Mouse (Mus musculus) stomach, embryonic 14.5 days (tissue): ENCODE measurements around the gene Ubr3. TPM values are rescaled to one million over a fixed set of nuclear protein-coding genes. Genes with fewer than 3 reads are reported as not detected.

Experiments
- ATAC-seq: fragments of 200-750 bp; cut with Nextera tagmentation; 2 replicates; pipeline ENCODE4 v1.8.0; 2017; ENCODE audit warnings: low read depth, moderate TSS enrichment; ENCODE audit not compliant: insufficient number of reproducible peaks, insufficient read depth, low FRiP score
- H3K27ac ChIP-seq: fragments of 300-500 bp; sonication (generic); 2 replicates; pipeline ENCODE4 v1.5.1; 2014; ENCODE audit warnings: mild to moderate bottlenecking, low read length, moderate library complexity, mixed read lengths
- H3K27me3 ChIP-seq: fragments of 300-500 bp; sonication (generic); 2 replicates; pipeline ENCODE4 v1.6.1; 2014; ENCODE audit warnings: low read length, control low read depth, mixed read lengths; ENCODE audit not compliant: control insufficient read depth, insufficient read depth
- H3K36me3 ChIP-seq: fragments of 300-500 bp; sonication (generic); 2 replicates; pipeline ENCODE4 v1.6.1; 2014; ENCODE audit warnings: mild to moderate bottlenecking, control low read depth, low read length, moderate library complexity, mixed read lengths; ENCODE audit not compliant: control insufficient read depth, insufficient read depth
- H3K4me1 ChIP-seq: fragments of 300-500 bp; sonication (generic); 2 replicates; pipeline ENCODE4 v1.6.1; 2014; ENCODE audit warnings: low read length, control low read depth, mixed read lengths; ENCODE audit not compliant: control insufficient read depth, insufficient read depth
- H3K4me2 ChIP-seq: fragments of 300-500 bp; sonication (generic); replicated peaks from 2 replicates; pipeline ENCODE4 v1.6.1; 2014; ENCODE audit warnings: low read depth, low read length, control low read depth
- H3K4me3 ChIP-seq: fragments of 300-500 bp; sonication (generic); 2 replicates; pipeline ENCODE4 v1.5.1; 2014; ENCODE audit warnings: low read depth, low read length, control low read depth
- H3K9ac ChIP-seq: fragments of 300-500 bp; sonication (generic); replicated peaks from 2 replicates; pipeline ENCODE4 v1.6.1; 2014; ENCODE audit warnings: low read depth, mild to moderate bottlenecking, control low read depth, low read length, moderate library complexity, mixed read lengths
- H3K9me3 ChIP-seq: fragments of 300-500 bp; sonication (generic); 2 replicates; pipeline ENCODE4 v1.6.1; 2016; ENCODE audit warnings: low read depth, low read length, control low read depth; ENCODE audit not compliant: control insufficient read depth
- WGBS: fragments of 180-500 bp; shearing (Covaris S2); extraction: QIAGEN DNeasy Blood & Tissue Kit; methylation state at CpG from one replicate; pipeline ENCODE4 v1.1.7; 2014; 5-methylcytosine and 5-hydroxymethylcytosine counted together
- polyA plus RNA-seq: library from polyadenylated mRNA; unstranded; fragments of >200 nt; fragmentation: Nextera tagmentation; extraction: Ambion mirVana; gene quantifications from 2 replicates; pipeline ENCODE4 v1.2.1, GENCODE M21; 2014

Ubr3 gene
- polyA plus RNA-seq, 1 experiment from 2014 or later, result 19.6 TPM

DNA sequence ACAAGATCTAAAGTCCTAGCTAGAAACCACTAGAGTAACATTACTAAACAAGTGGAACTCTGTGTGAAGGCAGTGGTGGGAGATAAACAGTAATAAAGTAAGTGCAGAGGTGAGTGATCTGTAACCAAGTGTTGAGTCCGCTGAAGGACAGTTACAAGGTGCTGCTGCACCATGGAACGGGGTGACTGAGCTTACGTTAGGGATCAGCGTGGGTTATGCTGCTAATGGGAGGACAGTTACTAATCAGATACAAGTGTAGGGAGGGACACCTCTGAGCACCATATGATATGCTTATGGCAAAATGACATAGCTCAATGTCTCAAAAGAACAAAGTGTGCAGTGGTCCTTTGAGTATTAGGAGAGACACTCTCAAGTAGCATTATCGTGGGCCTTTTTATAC is 39.3 kb downstream of the Ubr3 start:
- Histone ChIP-seq H3K4me1 (no peaks in the 10 kb centered on the region), H3K4me3 (no peak overlapping the region), H3K27me3 (no peaks in the 10 kb centered on the region), H3K9ac (no peak overlapping the region), H3K4me2 (no peak overlapping the region), H3K27ac (no peak overlapping the region), H3K9me3 (no peaks in the 10 kb centered on the region), H3K36me3 (peaks cover 12% of the 10 kb centered on the region)
- WGBS, result 92% methylated on average over 5 of the region's 5 CpGs
- ATAC-seq, result no peak

DNA sequence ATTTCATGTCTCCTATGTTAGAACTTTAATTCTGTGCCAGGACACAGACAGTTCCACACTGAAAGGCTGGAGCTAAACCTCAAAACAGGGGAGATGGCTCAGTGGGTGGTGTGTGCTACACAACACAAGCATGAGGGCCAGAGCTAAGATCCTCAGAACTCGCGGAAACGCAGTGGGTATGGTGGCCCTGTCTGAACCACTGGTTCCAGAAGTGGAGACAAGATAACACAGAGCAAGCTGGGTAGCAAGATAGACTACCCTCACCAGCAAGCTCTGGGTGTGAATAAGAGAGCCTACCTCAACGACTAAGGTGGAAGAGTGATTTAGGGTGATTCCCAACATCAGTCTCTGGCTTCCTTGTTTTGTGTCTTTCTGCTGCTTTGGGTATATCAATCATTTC is 42.2 kb downstream of the Ubr3 start:
- Histone ChIP-seq H3K9ac (no peak overlapping the region), H3K4me1 (no peaks in the 10 kb centered on the region), H3K4me2 (no peak overlapping the region), H3K4me3 (no peak overlapping the region), H3K27me3 (no peaks in the 10 kb centered on the region), H3K9me3 (no peaks in the 10 kb centered on the region), H3K27ac (no peak overlapping the region), H3K36me3 (peaks cover 10% of the 10 kb centered on the region)
- ATAC-seq, result no peak
- 91% methylated on average over 4 of the region's 4 CpGs for WGBS

DNA sequence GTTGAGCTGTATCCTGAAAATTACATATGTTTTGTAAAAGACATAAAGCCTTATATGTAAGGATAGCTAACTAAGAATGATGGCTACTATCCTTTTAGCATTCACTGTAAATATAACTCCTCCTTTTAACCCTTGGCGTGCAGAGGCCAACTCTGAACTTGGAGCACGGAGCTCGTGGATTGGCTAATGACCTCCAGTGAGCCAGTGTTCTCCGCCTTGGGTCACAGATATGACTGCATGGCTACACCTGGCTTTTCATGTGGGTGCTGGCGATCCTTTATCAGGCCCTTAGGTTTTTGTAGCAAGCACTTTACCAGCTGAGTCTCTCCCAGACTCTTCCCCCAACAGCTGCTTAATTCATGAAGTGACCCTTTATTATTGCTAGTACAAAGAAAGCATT is 42.6 kb downstream of the Ubr3 start:
- Histone ChIP-seq H3K4me1 (no peaks in the 10 kb centered on the region), H3K27ac (no peak overlapping the region), H3K4me2 (no peak overlapping the region), H3K9ac (no peak overlapping the region), H3K27me3 (no peaks in the 10 kb centered on the region), H3K36me3 (peaks cover 10% of the 10 kb centered on the region), H3K4me3 (no peak overlapping the region), H3K9me3 (no peaks in the 10 kb centered on the region)
- 94% methylated on average over 5 of the region's 5 CpGs for WGBS
- no peak for ATAC-seq

DNA sequence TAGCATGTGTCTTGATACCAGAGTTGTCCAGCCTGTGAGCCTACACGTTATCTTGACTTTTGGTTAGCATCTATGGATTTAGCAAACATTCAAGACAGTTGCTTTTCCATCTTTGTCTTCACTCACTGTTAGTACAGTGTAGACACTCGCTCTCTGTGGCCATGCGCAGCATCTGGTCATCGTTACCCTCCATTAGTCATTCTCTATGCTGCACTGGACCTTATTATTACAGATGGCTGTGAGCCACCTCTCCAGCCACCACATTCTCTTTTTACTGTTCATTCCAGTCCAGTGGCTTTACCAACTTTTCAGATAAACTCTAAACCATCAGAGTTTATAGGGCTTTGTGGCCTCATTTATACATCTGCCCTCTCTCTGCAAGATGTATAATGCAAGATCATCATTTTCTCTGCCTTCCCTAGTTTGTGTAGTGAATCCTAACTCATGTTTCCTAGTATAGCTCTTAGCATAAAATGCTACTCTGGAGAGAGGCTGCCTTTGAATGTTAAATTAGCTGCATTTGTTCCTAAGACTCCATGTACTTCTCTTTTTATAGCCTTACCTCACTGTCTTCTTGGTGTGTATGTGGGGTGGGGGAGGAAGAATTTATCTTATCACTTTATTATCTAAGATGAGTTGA is 44.5 kb downstream of the Ubr3 start:
- Histone ChIP-seq H3K9me3 (no peaks in the 10 kb centered on the region), H3K9ac (no peak overlapping the region), H3K27me3 (no peaks in the 10 kb centered on the region), H3K27ac (no peak overlapping the region), H3K4me1 (no peaks in the 10 kb centered on the region), H3K36me3 (peaks cover 9% of the 10 kb centered on the region), H3K4me2 (no peak overlapping the region), H3K4me3 (no peak overlapping the region)
- 86% methylated on average over 4 of the region's 4 CpGs for WGBS
- no peak for ATAC-seq

DNA sequence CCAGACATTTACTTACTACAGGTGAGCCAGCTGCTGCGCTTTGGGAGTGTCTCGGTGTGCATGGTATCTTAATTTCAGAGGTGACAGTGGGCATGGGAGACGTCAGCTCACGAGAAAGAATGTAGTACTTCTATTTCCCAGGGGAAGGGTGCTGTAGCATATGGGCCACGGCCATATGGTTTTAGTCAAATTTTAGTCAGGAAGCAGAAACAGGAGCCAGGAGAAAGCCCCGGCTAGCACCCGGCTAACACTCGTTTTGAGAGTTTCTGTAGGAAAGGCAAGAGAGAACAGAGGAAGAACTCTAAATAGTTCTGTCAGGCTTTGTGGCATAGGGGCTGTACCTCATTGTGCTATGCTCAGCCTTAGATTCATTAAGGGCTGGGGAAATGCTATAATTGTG is 55.8 kb downstream of the Ubr3 start:
- H3K36me3 ChIP-seq, result peaks cover 28% of the 10 kb centered on the region

DNA sequence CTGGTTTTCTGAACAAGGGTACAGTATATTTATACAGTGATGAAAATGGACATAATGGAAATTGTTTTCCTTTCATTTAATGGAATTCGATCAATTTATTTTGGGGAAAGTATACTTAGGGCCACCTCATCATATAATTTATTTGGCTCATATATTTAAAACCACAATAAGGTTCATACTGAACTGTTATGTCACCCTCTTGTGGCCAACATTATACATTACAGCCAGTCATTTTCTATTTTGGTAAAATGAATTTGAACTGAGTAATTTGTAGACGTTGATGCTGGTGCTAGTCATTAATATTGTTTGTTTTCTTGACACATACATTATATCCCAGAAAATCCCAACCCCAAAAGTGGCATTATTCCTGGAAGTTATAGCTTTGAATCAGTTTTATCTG is 58.6 kb downstream of the Ubr3 start:
- Histone ChIP-seq H3K9me3 (no peaks in the 10 kb centered on the region), H3K27ac (no peak overlapping the region), H3K36me3 (peaks cover 19% of the 10 kb centered on the region), H3K4me3 (no peak overlapping the region), H3K9ac (no peak overlapping the region), H3K4me2 (no peak overlapping the region), H3K27me3 (no peaks in the 10 kb centered on the region), H3K4me1 (no peaks in the 10 kb centered on the region)
- ATAC-seq, result no peak
- WGBS, result 44% methylated on average over 2 of the region's 2 CpGs

More for the DNA sequence above, 55.8 kb downstream of the Ubr3 start:
- no peak for ATAC-seq
- Histone ChIP-seq H3K27ac (0 out of 2 replicates have a peak overlapping the region, but pooled peaks have one; percentile 15), H3K9ac (no peak overlapping the region), H3K4me3 (no peak overlapping the region), H3K27me3 (no peaks in the 10 kb centered on the region), H3K4me1 (no peaks in the 10 kb centered on the region), H3K4me2 (no peak overlapping the region), H3K9me3 (no peaks in the 10 kb centered on the region)
- 69% methylated on average over 8 of the region's 8 CpGs for WGBS

DNA sequence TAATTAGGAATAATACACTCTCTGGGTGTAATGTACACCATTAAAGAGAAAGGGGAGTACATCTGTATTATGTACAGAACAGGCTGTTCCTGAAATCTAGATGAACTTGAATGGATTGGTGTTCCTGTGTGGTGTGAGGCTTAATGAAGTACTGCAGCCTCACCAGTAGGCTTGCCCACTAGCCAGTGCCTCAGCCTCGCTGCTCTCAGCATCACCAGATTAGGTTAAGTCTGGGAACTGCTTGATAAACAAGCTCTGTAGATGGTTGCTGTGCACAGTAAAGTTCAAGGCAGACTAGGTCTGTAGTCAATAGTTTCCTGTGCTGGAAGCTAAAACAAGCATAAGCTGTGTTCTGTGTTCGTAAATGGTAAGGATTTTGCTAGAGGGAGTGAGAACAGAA is 60.6 kb downstream of the Ubr3 start:
- 86% methylated on average over 2 of the region's 2 CpGs for WGBS
- Histone ChIP-seq H3K27me3 (no peaks in the 10 kb centered on the region), H3K36me3 (peaks cover 19% of the 10 kb centered on the region), H3K4me1 (no peaks in the 10 kb centered on the region), H3K27ac (no peak overlapping the region), H3K9me3 (no peaks in the 10 kb centered on the region), H3K9ac (no peak overlapping the region), H3K4me2 (no peak overlapping the region), H3K4me3 (no peak overlapping the region)
- ATAC-seq, result no peak

DNA sequence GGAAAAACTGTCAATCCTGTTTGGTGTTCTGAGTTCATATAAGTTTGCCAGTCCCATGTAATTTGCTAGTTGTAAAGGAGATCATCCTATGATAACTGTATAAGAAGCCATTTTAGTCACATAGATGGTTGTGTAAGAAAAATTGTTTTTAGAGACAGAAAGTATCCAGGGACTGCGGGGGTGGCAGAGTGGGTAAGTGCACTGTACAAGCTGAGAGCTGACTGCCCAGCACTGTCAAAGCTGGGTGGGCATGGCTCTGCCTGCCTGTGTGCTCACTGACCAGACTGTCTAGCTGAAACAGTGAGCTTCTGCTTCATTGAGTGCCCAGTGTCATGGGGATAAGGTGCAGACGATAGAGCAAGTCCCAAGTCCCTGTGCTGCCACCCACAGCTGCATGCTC is 77.8 kb downstream of the Ubr3 start:
- ATAC-seq, result no peak
- Histone ChIP-seq H3K4me1 (no peaks in the 10 kb centered on the region), H3K27ac (no peak overlapping the region), H3K36me3 (peaks cover 17% of the 10 kb centered on the region), H3K9me3 (no peaks in the 10 kb centered on the region), H3K4me3 (no peak overlapping the region), H3K27me3 (no peaks in the 10 kb centered on the region), H3K4me2 (no peak overlapping the region), H3K9ac (no peak overlapping the region)
- 94% methylated on average over 2 of the region's 2 CpGs for WGBS

DNA sequence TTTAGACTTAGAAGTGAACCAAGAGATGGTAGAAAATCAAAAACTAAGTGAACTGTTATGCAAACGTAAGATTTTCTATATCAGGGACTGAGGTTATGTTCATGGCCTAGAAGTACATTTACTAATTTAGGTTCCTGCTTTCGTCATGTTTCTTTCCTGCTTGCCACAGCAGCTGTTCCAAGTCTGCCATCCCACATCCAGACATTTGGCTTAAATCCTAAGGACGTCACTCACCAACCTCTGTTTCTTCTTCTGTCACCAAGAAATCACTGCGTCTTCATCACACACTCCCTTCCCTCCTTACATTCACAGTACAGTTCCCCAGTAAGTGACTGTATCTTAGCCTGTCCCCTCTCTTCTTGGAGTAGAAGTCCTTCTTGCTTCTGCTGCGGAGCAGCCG is 92.2 kb downstream of the Ubr3 start:
- no peaks in the 10 kb centered on the region for H3K27me3 ChIP-seq
- H3K9ac ChIP-seq, result no peak overlapping the region
- peaks cover 30% of the 10 kb centered on the region for H3K36me3 ChIP-seq
- ATAC-seq, result no peak
- WGBS, result 89% methylated on average over 6 of the region's 6 CpGs
- no peak overlapping the region for H3K4me3 ChIP-seq
- no peak overlapping the region for H3K4me2 ChIP-seq
- H3K9me3 ChIP-seq, result no peaks in the 10 kb centered on the region
- H3K27ac ChIP-seq, result no peak overlapping the region
- H3K4me1 ChIP-seq, result no peaks in the 10 kb centered on the region
